ENCODE assay signal across 11 mouse cellular contexts in genomic region chr1:60623440-60624016, GRCm38 (mm10).
"Had no signal": no experiment of that assay in that cellular context is flagged by ENCODE, and none has a peak within 500 bp of the region (broad histone marks: within the 10 kb centered on the region; RNA-seq: fewer than 3 reads in every experiment).

No protein-coding gene starts in this region.

- H3K9ac ChIP-seq: limb, embryonic 13.5 days; liver, embryonic 13.5 days; midbrain, embryonic 15.5 days; neural tube, embryonic 12.5 days had no signal

- H3K9me3 ChIP-seq: limb, embryonic 13.5 days; liver, embryonic 13.5 days; megakaryocyte, embryonic 14.5 days; midbrain, embryonic 15.5 days; neural tube, embryonic 12.5 days had no signal

- H3K27ac ChIP-seq: kidney, postnatal 0 days; limb, embryonic 13.5 days; liver, embryonic 13.5 days; midbrain, embryonic 15.5 days; neural tube, embryonic 12.5 days had no signal

- H3K4me2 ChIP-seq: limb, embryonic 13.5 days; liver, embryonic 13.5 days; midbrain, embryonic 11.5 days; midbrain, embryonic 15.5 days; neural tube, embryonic 12.5 days had no signal

- H3K36me3 ChIP-seq: limb, embryonic 13.5 days; liver, embryonic 13.5 days; midbrain, embryonic 15.5 days; neural tube, embryonic 12.5 days had no signal

- H3K4me3 ChIP-seq: limb, embryonic 13.5 days; liver, embryonic 13.5 days; megakaryocyte, embryonic 14.5 days; midbrain, embryonic 15.5 days; neural tube, embryonic 12.5 days had no signal

- H3K27me3 ChIP-seq: limb, embryonic 13.5 days; liver, embryonic 13.5 days; megakaryocyte, embryonic 14.5 days; midbrain, embryonic 15.5 days; neural tube, embryonic 12.5 days had no signal

- ATAC-seq: intestine, embryonic 16.5 days; midbrain, embryonic 15.5 days had no signal

- DNase-seq: left cerebral cortex, postnatal 4 days; liver, embryonic 13.5 days; right cerebral cortex, postnatal 25 days; thymus, postnatal 36 days had no signal

- H3K4me1 ChIP-seq: neural tube, embryonic 12.5 days had no signal
